Mouse (Mus musculus) lung, postnatal 0 days (tissue): ENCODE data around the gene Pdhb. TPM values are rescaled to one million over a fixed set of nuclear protein-coding genes. Genes with fewer than 3 reads are reported as not detected.

Experiments
- ATAC-seq: fragments of 200-750 bp; cut with Nextera tagmentation; 2 replicates; pipeline ENCODE4 v1.8.0; 2017; ENCODE audit warnings: moderate library complexity
- DNase-seq: peaks from one replicate; pipeline ENCODE4 v3.0.0-alpha.2; 2016; ENCODE audit warnings: low spot score
- H3K27ac ChIP-seq: fragments of 300-500 bp; sonication (generic); 2 replicates; pipeline ENCODE4 v1.5.1; 2014; ENCODE audit warnings: antibody characterized with exemption, mild to moderate bottlenecking, low read length, mixed read lengths
- H3K27me3 ChIP-seq: fragments of 300-500 bp; sonication (generic); replicated peaks from 2 replicates; pipeline ENCODE4 v1.6.1; 2014; ENCODE audit warnings: low read length, mixed read lengths; ENCODE audit not compliant: insufficient read depth
- H3K36me3 ChIP-seq: fragments of 300-500 bp; sonication (generic); 2 replicates; pipeline ENCODE4 v1.6.1; 2014; ENCODE audit warnings: low read length, mixed read lengths; ENCODE audit not compliant: insufficient read depth
- H3K4me1 ChIP-seq: fragments of 300-500 bp; sonication (generic); 2 replicates; pipeline ENCODE4 v1.6.1; 2014; ENCODE audit warnings: antibody characterized with exemption, low read depth, low read length, mixed read lengths; ENCODE audit not compliant: insufficient read depth
- H3K4me2 ChIP-seq: fragments of 300-500 bp; sonication (generic); replicated peaks from 2 replicates; pipeline ENCODE4 v1.6.1; 2014; ENCODE audit warnings: low read depth, mild to moderate bottlenecking, low read length, moderate library complexity, mixed read lengths
- H3K4me3 ChIP-seq: fragments of 300-500 bp; sonication (generic); 2 replicates; pipeline ENCODE4 v1.5.1; 2014; ENCODE audit warnings: low read depth, low read length
- H3K9ac ChIP-seq: fragments of 300-500 bp; sonication (generic); replicated peaks from 2 replicates; pipeline ENCODE4 v1.6.1; 2014; ENCODE audit warnings: low read depth, mild to moderate bottlenecking
- H3K9me3 ChIP-seq: fragments of 300-500 bp; sonication (generic); 2 replicates; pipeline ENCODE4 v1.6.1; 2016; ENCODE audit warnings: low read length, mixed read lengths
- CTCF ChIP-seq: IDR thresholded peaks from 2 replicates; pipeline ENCODE4 v1.5.1; 2016; ENCODE audit warnings: antibody characterized with exemption, mild to moderate bottlenecking
- EP300 ChIP-seq: IDR thresholded peaks from 2 replicates; pipeline ENCODE4 v1.6.1; 2016; ENCODE audit warnings: antibody characterized with exemption, mild to moderate bottlenecking, control low read depth
- WGBS: fragments of 180-500 bp; shearing (Covaris S2); extraction: QIAGEN DNeasy Blood & Tissue Kit; methylation state at CpG from one replicate; pipeline ENCODE4 v1.1.7; 2014; 5-methylcytosine and 5-hydroxymethylcytosine counted together
- polyA plus RNA-seq: library from polyadenylated mRNA; unstranded; fragments of >200 nt; fragmentation: Nextera tagmentation; extraction: Ambion mirVana; gene quantifications from 2 replicates; pipeline ENCODE4 v1.2.1, GENCODE M21; 2015

Gene Pdhb
- polyA plus RNA-seq, 1 experiment from 2014 or later, result 140 TPM

DNA sequence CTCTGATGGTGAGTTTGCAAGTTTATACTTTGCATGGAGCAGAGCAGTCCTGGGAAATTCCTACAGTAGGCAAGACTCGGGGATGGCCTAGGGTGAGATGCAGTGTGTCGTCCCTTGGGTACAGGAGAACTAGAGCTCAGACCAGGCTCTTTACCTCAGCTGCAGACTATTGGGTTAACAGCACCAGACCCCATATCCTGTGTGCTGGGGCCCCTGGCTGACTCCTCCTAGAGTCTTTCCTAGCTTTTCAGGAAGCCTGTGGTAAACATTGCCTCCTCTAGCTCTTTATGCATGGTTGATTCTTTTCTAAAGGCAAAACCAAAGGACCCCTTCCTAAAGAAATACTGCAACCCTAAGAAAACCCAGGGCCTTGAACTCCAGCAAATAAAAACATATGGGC is 31.7 kb downstream of the Pdhb start:
- Histone ChIP-seq H3K4me2 (no peak overlapping the region), H3K27ac (no peak overlapping the region), H3K36me3 (peaks cover 28% of the 10 kb centered on the region; the same call in 1 of the 2 replicates), H3K27me3 (no peaks in the 10 kb centered on the region), H3K4me3 (no peak overlapping the region), H3K9me3 (no peaks in the 10 kb centered on the region), H3K9ac (no peak overlapping the region), H3K4me1 (0 out of 2 replicates have a peak, but pooled peaks cover 3% of the 10 kb centered on the region)
- WGBS, result 81% methylated on average over 2 of the region's 2 CpGs
- TF ChIP-seq CTCF (no peak), EP300 (no peak)
- ATAC-seq (no peak), DNase-seq (no peak)

DNA sequence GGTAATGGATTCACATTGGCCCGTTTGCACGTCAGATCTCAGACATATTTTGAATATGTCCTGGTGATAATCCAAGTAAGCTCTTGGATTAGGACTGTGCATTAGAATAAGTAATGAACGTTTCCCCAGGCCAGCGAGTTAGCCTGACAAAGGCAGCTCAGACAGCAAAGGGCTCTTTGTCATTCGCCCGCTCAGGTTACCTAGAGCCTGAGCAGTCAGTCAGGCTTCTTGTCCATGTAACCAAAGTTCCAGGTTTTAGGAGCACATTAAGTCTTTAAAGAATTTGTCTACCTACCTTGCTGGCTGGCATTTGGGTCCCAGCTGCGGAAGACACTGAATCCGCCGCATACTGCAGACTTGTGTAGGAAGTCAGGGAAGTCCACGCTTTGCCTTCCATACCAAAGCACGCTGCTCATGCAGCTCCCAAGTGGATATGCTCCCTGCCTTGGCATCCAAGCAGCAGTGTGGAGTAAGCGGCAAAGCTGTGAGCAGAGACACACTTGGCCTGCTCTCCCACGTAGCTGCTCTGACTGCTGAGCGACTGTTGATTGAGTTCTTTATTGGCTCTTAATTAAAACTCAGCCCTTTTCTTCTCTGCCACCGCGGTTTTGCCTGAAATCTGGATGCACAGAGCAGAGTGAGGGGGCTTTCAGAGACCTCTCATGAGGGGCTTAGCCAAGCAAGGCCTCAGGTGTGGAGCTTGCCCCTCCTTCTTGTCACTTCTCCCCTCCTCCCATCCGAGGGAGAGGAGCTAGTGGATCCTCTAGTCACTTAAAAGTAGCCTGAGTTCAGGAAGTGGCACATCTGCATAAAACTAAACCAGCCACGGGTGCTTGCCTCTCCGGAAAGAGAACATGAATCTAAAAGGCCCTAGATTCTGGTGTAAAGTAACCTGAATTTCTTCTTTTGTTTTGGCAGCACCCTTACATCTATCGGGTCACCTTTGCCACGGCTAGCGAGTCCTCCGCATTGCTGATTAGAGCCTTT is 32.8 kb downstream of the Pdhb start:
- H3K4me3 ChIP-seq, result no peak overlapping the region
- H3K27ac ChIP-seq, result no peak overlapping the region
- no peaks in the 10 kb centered on the region for H3K9me3 ChIP-seq
- peaks cover 5% of the 10 kb centered on the region; the same call in 1 of the 2 replicates for H3K4me1 ChIP-seq
- H3K27me3 ChIP-seq, result no peaks in the 10 kb centered on the region
- WGBS, result 83% methylated on average over 23 of the region's 23 CpGs
- ATAC-seq, result no peak
- H3K36me3 ChIP-seq, result peaks cover 28% of the 10 kb centered on the region; the same call in 1 of the 2 replicates
- H3K4me2 ChIP-seq, result no peak overlapping the region
- no peak for DNase-seq
- TF ChIP-seq EP300 (no peak), CTCF (no peak)
- no peak overlapping the region for H3K9ac ChIP-seq

DNA sequence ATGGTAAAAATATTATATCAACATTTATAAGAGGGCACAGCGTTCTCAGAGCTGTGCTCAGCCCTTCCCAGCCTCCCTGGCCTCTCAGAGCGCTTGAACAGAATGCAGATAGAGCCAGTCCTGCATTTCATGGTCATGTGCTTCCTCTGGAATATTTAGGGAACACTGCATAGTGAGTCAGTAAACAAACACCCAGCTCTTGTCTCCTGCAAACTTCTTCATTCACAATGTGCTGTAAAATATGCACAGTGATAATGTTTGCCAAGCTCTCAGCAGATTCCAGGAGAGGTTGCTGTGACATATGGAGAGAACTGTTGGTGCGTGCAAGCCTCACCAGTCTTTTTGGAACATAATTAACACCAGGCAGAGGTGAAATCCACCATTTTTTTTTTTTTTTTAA is 37.7 kb downstream of the Pdhb start:
- Histone ChIP-seq H3K4me1 (peaks cover 19% of the 10 kb centered on the region; the same call in 1 of the 2 replicates), H3K4me3 (no peak overlapping the region), H3K9me3 (no peaks in the 10 kb centered on the region), H3K36me3 (peaks cover 18% of the 10 kb centered on the region), H3K27ac (peak overlapping the region; percentile 75; the same call in 1 of the 2 replicates), H3K4me2 (no peak overlapping the region), H3K9ac (no peak overlapping the region), H3K27me3 (no peaks in the 10 kb centered on the region)
- 23% methylated on average over 3 of the region's 3 CpGs for WGBS
- ATAC-seq, result peak; percentile 95
- TF ChIP-seq CTCF (no peak), EP300 (peak; percentile 74; the same call in 1 of the 2 replicates)
- peak; percentile 87 for DNase-seq

DNA sequence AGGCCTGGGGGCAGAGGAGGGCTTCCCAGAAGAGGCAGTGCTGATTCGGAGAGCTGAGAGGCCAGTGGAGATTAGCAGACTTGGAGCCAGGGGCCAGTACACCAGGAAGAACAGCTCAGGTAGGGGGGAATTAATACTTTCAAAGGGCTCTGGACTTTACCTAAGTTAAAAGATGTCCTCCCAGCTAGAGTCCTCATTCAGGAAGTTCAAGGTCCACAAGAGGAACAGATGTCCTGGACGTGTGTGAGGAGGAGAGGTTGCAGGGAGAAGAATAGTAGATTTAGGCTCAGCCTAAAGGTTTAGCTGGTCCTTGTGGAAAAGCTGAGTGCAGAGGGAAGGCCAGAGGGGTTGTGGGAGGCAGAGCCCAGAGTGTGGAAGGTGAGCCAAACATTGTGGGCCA is 38.6 kb downstream of the Pdhb start:
- Histone ChIP-seq H3K9me3 (no peaks in the 10 kb centered on the region), H3K27ac (peak overlapping the region; percentile 75), H3K4me1 (peaks cover 19% of the 10 kb centered on the region; the same call in 1 of the 2 replicates), H3K4me2 (no peak overlapping the region), H3K9ac (no peak overlapping the region; the same call in 1 of the 2 replicates), H3K4me3 (no peak overlapping the region), H3K36me3 (peaks cover 12% of the 10 kb centered on the region), H3K27me3 (no peaks in the 10 kb centered on the region)
- no peak for DNase-seq
- 50% methylated on average over 2 of the region's 2 CpGs for WGBS
- no peak for ATAC-seq
- TF ChIP-seq EP300 (no peak), CTCF (no peak)

DNA sequence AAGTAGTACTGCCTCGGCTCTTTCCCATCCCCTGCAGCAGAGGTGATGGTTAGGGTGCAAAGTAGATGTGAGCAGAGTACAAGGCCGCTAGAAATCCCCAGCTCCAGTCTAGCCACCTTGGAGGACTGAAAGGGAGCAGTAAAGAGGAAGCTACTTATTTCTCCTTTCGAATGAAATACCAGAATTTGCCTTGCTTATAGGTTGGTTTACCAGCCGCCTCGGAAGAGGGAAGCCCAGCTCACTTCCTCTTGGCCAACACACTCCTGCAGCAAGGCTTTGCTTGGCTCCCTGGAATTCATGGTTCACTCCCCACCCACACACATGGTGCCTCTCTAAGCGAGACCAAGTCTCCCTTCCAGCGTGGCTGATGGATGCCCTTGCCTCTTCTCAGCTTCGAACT is 40.0 kb downstream of the Pdhb start:
- Histone ChIP-seq H3K9me3 (no peaks in the 10 kb centered on the region), H3K4me2 (no peak overlapping the region), H3K27me3 (no peaks in the 10 kb centered on the region), H3K36me3 (peaks cover 4% of the 10 kb centered on the region; the same call in 1 of the 2 replicates), H3K27ac (no peak overlapping the region), H3K4me3 (no peak overlapping the region), H3K9ac (no peak overlapping the region), H3K4me1 (peaks cover 19% of the 10 kb centered on the region; the same call in 1 of the 2 replicates)
- DNase-seq (peak; percentile 44), ATAC-seq (no peak)
- TF ChIP-seq CTCF, result no peak
- no peak for TF ChIP-seq EP300
- 82% methylated on average over 8 of the region's 8 CpGs for WGBS

DNA sequence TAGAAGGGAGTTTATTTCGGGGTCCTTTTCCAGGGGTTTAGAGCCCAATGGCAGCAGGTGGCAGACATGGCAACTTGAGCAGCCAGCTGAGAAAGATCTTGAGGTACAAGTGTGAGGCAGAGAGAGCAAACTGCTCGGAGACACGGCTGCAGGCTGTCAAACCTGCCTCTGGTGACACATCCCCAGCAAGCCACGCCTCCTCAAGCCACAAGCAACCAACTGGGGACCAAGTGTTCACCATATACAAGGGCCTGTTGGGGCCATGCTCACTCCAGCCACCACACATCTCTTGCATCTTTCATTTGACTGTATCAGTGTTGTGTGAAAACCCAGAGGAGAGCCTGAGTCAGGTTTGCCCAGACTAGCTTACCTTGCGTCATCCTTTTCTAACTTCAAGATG is 44.9 kb downstream of the Pdhb start:
- no peaks in the 10 kb centered on the region for H3K9me3 ChIP-seq
- no peak overlapping the region for H3K9ac ChIP-seq
- peaks cover 12% of the 10 kb centered on the region for H3K36me3 ChIP-seq
- H3K4me1 ChIP-seq, result no peaks in the 10 kb centered on the region
- no peak for ATAC-seq
- TF ChIP-seq CTCF, result no peak
- TF ChIP-seq EP300, result no peak
- H3K4me2 ChIP-seq, result no peak overlapping the region
- no peak for DNase-seq
- no peak overlapping the region for H3K4me3 ChIP-seq
- H3K27ac ChIP-seq, result no peak overlapping the region
- H3K27me3 ChIP-seq, result no peaks in the 10 kb centered on the region
- WGBS, result 59% methylated on average over 5 of the region's 5 CpGs
